Mouse (Mus musculus) midbrain, postnatal 0 days (tissue): Measurements from ENCODE around the gene Lta. TPM values are rescaled to one million over a fixed set of nuclear protein-coding genes. Genes with fewer than 3 reads are reported as not detected.
A peak's percentile ranks its signal among the peaks of the same experiment; 100 is the strongest.

Source experiments
- ATAC-seq: fragments of 200-750 bp; cut with Nextera tagmentation; 2 replicates; pipeline ENCODE4 v1.8.0; 2017; ENCODE audit warnings: moderate number of reproducible peaks, mild to moderate bottlenecking, moderate TSS enrichment, moderate library complexity; ENCODE audit not compliant: low FRiP score
- DNase-seq: peaks from one replicate; pipeline ENCODE4 v3.0.0-alpha.2; 2015; ENCODE audit warnings: low spot score
- H3K27ac ChIP-seq: fragments of 300-500 bp; sonication (generic); 2 replicates; pipeline ENCODE4 v1.5.1; 2014; ENCODE audit warnings: low read depth, mild to moderate bottlenecking, low read length, mixed read lengths
- H3K27me3 ChIP-seq: fragments of 300-500 bp; sonication (generic); 2 replicates; pipeline ENCODE4 v1.6.1; 2014; ENCODE audit warnings: low read length, control low read depth, mixed read lengths; ENCODE audit not compliant: insufficient read depth
- H3K36me3 ChIP-seq: fragments of 300-500 bp; sonication (generic); 2 replicates; pipeline ENCODE4 v1.6.1; 2014; ENCODE audit warnings: low read length, control low read depth, mixed read lengths; ENCODE audit not compliant: insufficient read depth
- H3K4me1 ChIP-seq: fragments of 300-500 bp; sonication (generic); 2 replicates; pipeline ENCODE4 v1.6.1; 2014; ENCODE audit warnings: mild to moderate bottlenecking, control low read depth, antibody characterized with exemption, low read length, mixed read lengths; ENCODE audit not compliant: insufficient read depth
- H3K4me2 ChIP-seq: fragments of 300-500 bp; sonication (generic); 2 replicates; pipeline ENCODE4 v1.6.1; 2014; ENCODE audit warnings: low read depth, mild to moderate bottlenecking, low read length, mixed read lengths; ENCODE audit not compliant: poor library complexity, severe bottlenecking
- H3K4me3 ChIP-seq: fragments of 300-500 bp; sonication (generic); 2 replicates; pipeline ENCODE4 v1.5.1; 2014; ENCODE audit warnings: low read depth, mild to moderate bottlenecking, low read length, moderate library complexity
- H3K9ac ChIP-seq: fragments of 300-500 bp; sonication (generic); replicated peaks from 2 replicates; pipeline ENCODE4 v1.6.1; 2014; ENCODE audit warnings: mild to moderate bottlenecking, low read length, moderate library complexity, mixed read lengths; ENCODE audit not compliant: poor library complexity, severe bottlenecking
- H3K9me3 ChIP-seq: fragments of 300-500 bp; sonication (generic); 2 replicates; pipeline ENCODE4 v1.6.1; 2016; ENCODE audit warnings: low read length, control low read depth
- CTCF ChIP-seq: IDR thresholded peaks from 2 replicates; pipeline ENCODE4 v1.5.1; 2016; ENCODE audit warnings: antibody characterized with exemption, mild to moderate bottlenecking
- WGBS: fragments of 180-500 bp; shearing (Covaris S2); extraction: QIAGEN DNeasy Blood & Tissue Kit; methylation state at CpG from one replicate; pipeline ENCODE4 v1.1.7; 2014; 5-methylcytosine and 5-hydroxymethylcytosine counted together
- polyA plus RNA-seq: library from polyadenylated mRNA; unstranded; fragments of >200 nt; fragmentation: Nextera tagmentation; extraction: Ambion mirVana; gene quantifications from 2 replicates; pipeline ENCODE4 v1.2.1, GENCODE M21; 2015
- total RNA-seq: library from RNA; depleted of rRNA; stranded (reverse); fragments of >200 nt; gene quantifications from 2 replicates; pipeline ENCODE4 v1.2.3, GENCODE M21; 2014

Lta gene
- total and polyA plus RNA-seq, 2 experiments from 2014 or later = 0.49 to 0.98 TPM

DNA sequence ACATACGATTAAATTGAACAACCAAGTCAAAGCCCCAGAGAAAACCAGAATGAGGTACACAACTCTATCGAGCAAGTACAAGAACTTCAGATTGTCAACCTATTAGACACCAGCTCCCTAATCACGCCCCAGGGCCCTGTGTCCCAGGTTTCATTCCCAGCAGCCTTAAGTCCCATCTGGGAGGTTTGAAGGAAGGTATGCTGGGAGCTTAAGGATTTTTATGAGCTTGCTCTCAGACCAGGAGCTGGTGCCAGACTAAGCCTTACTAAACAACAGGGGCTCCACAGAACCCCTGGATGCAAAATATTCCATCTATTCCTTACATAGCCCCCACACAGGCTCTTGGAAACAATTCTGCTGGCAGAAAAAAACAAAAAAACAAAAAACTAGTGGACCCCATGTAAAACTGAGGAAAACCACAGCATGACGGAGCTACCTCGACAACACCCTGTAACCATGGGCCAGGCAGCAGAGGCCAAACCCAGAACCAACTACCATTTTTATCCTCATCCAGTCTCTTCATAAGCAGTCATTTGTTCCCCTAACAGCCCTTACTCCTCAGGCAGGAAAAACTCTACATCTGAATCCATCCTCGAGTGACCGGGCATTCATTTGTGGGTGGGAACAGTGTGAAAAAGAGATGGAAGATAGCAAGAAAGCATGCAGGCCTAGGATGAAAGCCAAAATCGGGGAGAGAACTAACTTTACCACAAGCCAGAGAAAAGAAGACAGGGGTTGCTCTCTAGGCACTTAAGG lies 41.6 kb downstream of the Lta start:
- Histone ChIP-seq H3K27ac (peak overlapping the region; percentile 96), H3K36me3 (peaks cover 38% of the 10 kb centered on the region), H3K9ac (peak overlapping the region; percentile 98), H3K4me1 (peaks cover 11% of the 10 kb centered on the region; the same call in 1 of the 2 replicates), H3K27me3 (no peaks in the 10 kb centered on the region), H3K4me3 (peak overlapping the region; percentile 87), H3K4me2 (peak overlapping the region; percentile 85), H3K9me3 (no peaks in the 10 kb centered on the region)
- WGBS = 5% methylated on average over 8 of the region's 8 CpGs
- DNase-seq = no peak
- no peak for TF ChIP-seq CTCF
- no peak for ATAC-seq

DNA sequence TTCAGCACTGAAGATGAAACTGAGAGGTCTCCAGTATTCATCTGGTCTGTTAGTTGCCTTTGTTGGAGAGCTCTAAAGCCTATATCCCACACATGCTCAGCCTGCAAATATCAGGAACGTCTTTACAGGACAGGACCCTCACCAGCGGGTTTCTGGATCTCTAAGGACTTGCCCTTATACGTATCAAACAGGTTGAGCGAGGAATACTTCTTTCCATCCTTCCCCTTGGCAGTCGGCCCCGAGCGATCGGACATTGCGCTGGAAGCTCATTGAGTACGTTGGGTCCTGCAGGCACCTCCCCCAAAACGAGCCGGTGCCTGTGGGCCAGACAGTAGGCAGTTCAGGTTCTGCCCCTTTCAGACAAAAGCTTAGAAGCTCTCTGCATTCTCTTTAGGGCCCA lies 42.4 kb downstream of the Lta start:
- H3K27ac ChIP-seq = peak overlapping the region; percentile 43; the same call in 1 of the 2 replicates
- no peak for TF ChIP-seq CTCF
- H3K9ac ChIP-seq = peak overlapping the region; percentile 98
- peaks cover 11% of the 10 kb centered on the region; the same call in 1 of the 2 replicates for H3K4me1 ChIP-seq
- H3K4me2 ChIP-seq = peak overlapping the region; percentile 85
- no peaks in the 10 kb centered on the region for H3K9me3 ChIP-seq
- WGBS = 24% methylated on average over 12 of the region's 12 CpGs
- DNase-seq = no peak
- H3K36me3 ChIP-seq = peaks cover 45% of the 10 kb centered on the region
- no peak for ATAC-seq
- peak overlapping the region; percentile 87 for H3K4me3 ChIP-seq
- no peaks in the 10 kb centered on the region for H3K27me3 ChIP-seq

DNA sequence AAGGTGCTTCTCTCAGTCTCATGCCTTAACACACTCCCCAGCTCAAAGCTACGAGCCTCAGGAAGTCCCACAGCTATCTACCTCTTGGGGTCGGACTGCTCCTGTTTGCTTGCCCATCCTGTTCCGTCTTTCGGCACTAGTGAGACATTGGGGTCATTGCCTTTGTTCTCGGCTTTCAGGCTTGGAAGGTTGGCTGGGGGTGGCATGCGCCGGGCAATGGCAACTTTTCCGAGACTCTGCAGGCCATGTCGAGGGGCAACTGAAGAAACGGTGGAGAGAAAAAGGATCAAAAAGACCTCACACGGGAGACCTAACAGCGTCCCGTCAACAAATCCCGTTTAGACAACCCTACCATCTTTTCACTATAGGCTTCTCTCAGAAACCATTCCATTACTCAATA lies 43.0 kb downstream of the Lta start:
- no peak for TF ChIP-seq CTCF
- Histone ChIP-seq H3K4me1 (peaks cover 11% of the 10 kb centered on the region; the same call in 1 of the 2 replicates), H3K27ac (no peak overlapping the region), H3K36me3 (peaks cover 51% of the 10 kb centered on the region), H3K4me3 (peak overlapping the region; percentile 87; the same call in 1 of the 2 replicates), H3K4me2 (peak overlapping the region; percentile 85), H3K9ac (peak overlapping the region; percentile 98; the same call in 1 of the 2 replicates), H3K27me3 (no peaks in the 10 kb centered on the region), H3K9me3 (no peaks in the 10 kb centered on the region)
- no peak for ATAC-seq
- DNase-seq = no peak
- 54% methylated on average over 14 of the region's 14 CpGs for WGBS

DNA sequence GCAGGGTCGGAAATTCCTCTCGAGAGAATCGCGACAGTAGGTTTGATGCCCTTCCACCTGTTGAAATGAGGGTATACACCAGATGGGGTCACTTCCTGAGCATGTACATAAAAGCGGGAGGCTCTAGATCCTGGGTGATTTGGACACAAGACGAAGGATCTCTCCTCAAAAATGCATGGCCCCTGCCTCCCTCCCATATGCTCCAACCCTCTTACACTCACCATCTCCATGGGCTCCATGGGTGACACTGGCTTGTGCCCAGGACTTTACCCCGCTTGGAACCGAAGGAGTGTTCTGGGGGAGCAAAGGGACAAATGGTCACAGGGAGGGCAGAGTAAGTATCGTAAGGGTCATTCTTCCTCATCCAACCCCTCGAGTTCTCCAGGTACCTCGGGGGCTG lies 43.7 kb downstream of the Lta start:
- no peak for DNase-seq
- H3K4me2 ChIP-seq = no peak overlapping the region
- H3K9me3 ChIP-seq = no peaks in the 10 kb centered on the region
- H3K4me1 ChIP-seq = peaks cover 10% of the 10 kb centered on the region; the same call in 1 of the 2 replicates
- WGBS = 80% methylated on average over 11 of the region's 11 CpGs
- no peak for TF ChIP-seq CTCF
- no peak overlapping the region; the same call in 1 of the 2 replicates for H3K4me3 ChIP-seq
- H3K9ac ChIP-seq = no peak overlapping the region
- H3K36me3 ChIP-seq = peaks cover 58% of the 10 kb centered on the region
- no peak for ATAC-seq
- no peak overlapping the region for H3K27ac ChIP-seq
- H3K27me3 ChIP-seq = no peaks in the 10 kb centered on the region

DNA sequence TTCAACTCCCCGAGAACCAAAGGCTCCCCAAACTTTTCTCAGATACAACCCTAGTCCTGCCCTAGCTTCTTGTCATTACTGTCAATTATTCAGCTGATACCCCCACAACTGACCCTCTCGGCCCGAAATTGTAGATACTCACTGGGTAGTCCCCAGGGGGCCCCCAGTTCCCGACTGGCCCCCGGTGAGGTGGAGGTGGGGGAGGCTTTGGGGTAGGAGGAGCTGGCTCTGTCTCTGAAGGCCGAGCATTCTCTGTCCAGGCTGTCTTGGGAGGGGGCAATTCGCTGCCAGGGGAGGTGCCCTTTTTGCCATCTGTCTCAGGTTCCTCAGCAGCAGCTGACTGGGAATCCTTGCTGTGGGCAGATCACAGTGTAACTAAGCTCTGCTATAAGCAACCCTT lies 45.5 kb downstream of the Lta start:
- Histone ChIP-seq H3K27me3 (no peaks in the 10 kb centered on the region), H3K4me3 (no peak overlapping the region), H3K4me1 (peaks cover 8% of the 10 kb centered on the region; the same call in 1 of the 2 replicates), H3K9me3 (no peaks in the 10 kb centered on the region), H3K4me2 (no peak overlapping the region), H3K9ac (no peak overlapping the region), H3K36me3 (peaks cover 75% of the 10 kb centered on the region), H3K27ac (no peak overlapping the region)
- no peak for DNase-seq
- 82% methylated on average over 7 of the region's 7 CpGs for WGBS
- TF ChIP-seq CTCF = no peak
- no peak for ATAC-seq

DNA sequence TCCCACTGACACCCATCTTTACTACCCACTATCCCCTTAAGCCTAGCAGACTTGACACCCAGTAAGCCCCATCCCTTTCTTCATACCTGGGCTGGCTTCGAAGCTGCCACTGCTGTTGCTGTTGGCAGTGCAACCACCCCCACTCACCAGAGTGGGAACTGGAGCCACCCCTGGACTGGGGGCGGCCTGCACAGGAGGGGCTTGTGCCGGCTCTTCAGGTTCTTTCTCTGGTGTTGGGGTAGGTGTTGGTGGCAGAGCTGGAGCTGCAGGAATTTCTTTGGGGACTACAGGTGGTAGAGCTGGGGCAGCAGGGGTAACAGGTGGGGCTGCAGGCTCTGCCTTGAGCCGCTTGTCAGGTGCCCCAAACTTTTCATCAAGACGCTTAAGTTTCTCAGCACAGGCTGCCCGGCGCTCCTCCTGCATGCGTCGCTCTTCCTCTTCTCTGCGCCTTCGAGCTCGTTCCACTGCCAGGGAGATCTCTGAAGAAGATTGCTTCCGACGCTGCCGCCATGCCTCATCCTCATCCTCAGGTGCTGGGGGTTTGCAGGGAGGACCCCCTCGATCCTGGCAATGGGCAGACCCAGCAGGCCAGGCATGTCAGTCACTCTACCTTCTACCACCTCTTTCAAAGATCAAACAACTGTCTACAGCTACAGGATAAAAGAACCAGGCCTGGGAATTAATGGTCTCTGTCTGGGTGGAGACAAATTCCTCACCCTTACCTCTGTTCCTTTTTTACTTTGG lies 46.1 kb downstream of the Lta start:
- ATAC-seq = no peak
- WGBS = 95% methylated on average over 16 of the region's 16 CpGs
- no peak overlapping the region for H3K4me3 ChIP-seq
- TF ChIP-seq CTCF = no peak
- H3K36me3 ChIP-seq = peaks cover 81% of the 10 kb centered on the region
- no peak overlapping the region for H3K27ac ChIP-seq
- no peak for DNase-seq
- H3K4me2 ChIP-seq = no peak overlapping the region
- no peak overlapping the region for H3K9ac ChIP-seq
- peaks cover 8% of the 10 kb centered on the region; the same call in 1 of the 2 replicates for H3K4me1 ChIP-seq
- no peaks in the 10 kb centered on the region for H3K9me3 ChIP-seq
- H3K27me3 ChIP-seq = no peaks in the 10 kb centered on the region
